Mouse (Mus musculus) layer of hippocampus, postnatal 14 days (tissue): Measurements from ENCODE around the gene Gm16430. TPM values are rescaled to one million over a fixed set of nuclear protein-coding genes. Genes with fewer than 3 reads are reported as not detected.
"Not testable (repeated sequence)": the region's sequence is repeated elsewhere in the genome, so short reads cannot be mapped to it uniquely, and the experiment has no call there.

ENCODE experiments used
- DNase-seq, 2 experiments: peaks; one replicate each; pipeline ENCODE4 v3.0.0; 2021 to 2022; ENCODE audit warnings: low spot score in 2 of 2, mixed read lengths in 1 of 2
- long read RNA-seq, 2 experiments: library from polyadenylated mRNA; stranded (forward); transcript quantifications; one replicate each; pipeline ENCODE4 v2.0.0; 2021
- total RNA-seq, 2 experiments: library from RNA; stranded (reverse); gene quantifications; 2 replicates each; pipeline ENCODE4 v1.2.3; 2021

The Gm16430 gene
- total RNA-seq = not detected
- long read RNA-seq, experiment 1 = 0 reads
- long read RNA-seq, experiment 2 = 0 reads

DNA sequence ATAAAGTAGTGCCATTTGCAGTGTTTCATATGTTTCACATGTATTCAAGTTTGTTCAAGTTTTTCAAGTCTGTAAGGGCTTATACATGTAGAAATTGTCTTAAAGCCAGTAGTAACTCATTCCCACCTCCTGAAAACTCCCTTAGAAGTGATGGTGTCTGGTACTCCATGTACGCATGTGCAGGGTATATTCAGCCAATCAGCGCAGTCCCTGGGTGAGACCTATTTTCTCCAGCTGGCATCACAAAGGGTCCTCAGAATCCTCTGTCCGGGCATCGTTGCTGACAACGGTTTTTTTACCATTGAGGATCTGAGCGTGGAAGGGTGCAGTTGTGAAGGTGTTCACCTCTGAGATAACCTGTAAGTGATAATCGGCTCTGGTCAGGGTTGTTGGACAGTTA, at the start of gene Gm16430:
Gene Gm16430 (plus strand): TSS at position 301 of the 400 bp plus-strand sequence.
- not testable (repeated sequence) for DNase-seq

Other genes with a start within 250 kb of the Gm16430 start
- not detected for gene Gm16405, start 91.0 kb upstream of the Gm16430 start, total RNA-seq